Mouse (Mus musculus): ENCODE results near the gene Gramd1c. TPM values are rescaled to one million over a fixed set of nuclear protein-coding genes. Genes with fewer than 3 reads are reported as not detected.

The Gramd1c gene
- total and polyA plus RNA-seq, 3 experiments, result 1.5 to 3.9 (median 3.5) TPM

DNA sequence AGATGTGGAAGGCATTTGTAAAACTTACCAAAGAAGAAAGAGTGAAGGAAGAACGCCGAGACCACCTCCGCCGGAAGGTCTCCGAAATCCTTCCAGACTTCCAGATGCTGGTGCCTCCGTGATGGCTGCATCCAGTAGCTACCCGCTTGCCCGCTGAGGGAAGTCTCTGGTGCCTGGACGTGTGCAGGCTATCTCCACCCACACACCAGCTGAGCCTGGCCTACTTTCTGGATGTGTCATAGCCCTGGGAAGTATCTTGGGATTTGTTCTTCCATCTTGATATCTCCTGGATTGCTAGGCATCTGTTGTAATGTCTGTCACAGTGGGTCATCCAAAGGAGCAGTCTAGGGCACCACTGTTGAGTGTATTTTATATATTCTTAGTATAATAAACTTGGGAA, 99.9 kb downstream of the Gramd1c start:
- DNase-seq (ENCODE audit: extremely low read depth), result no peak
- no peaks in the 10 kb centered on the region for H3K9me3 ChIP-seq (replicated peaks; ENCODE audit: low read length)
- H3K4me2 ChIP-seq (ENCODE audit: insufficient read depth, low read depth, poor library complexity, severe bottlenecking), result no peak overlapping the region
- H3K9ac ChIP-seq (ENCODE audit: insufficient read depth, low read depth), result no peak overlapping the region
- no peaks in the 10 kb centered on the region for H3K79me2 ChIP-seq (replicated peaks; ENCODE audit: control insufficient read depth, extremely low read depth, insufficient read depth, poor library complexity, severe bottlenecking)
- TF ChIP-seq ZC3H11A (IDR thresholded peaks at IDR 0.05; ENCODE audit: low read depth, low read length) (no peak), KAT2A (IDR thresholded peaks at IDR 0.05; ENCODE audit: insufficient replicate concordance, low read length) (no peak), JUN (IDR thresholded peaks at IDR 0.05; ENCODE audit: insufficient read depth, low read depth, low read length) (no peak), MEF2A (IDR thresholded peaks at IDR 0.05; ENCODE audit: borderline replicate concordance, low read depth, low read length) (no peak), POLR2A (IDR thresholded peaks at IDR 0.05; ENCODE audit: low read depth, low read length) (no peak), ETS1 (conservative IDR thresholded peaks at IDR 0.05; ENCODE audit: low read depth, low read length) (no peak), EP300 (IDR thresholded peaks at IDR 0.05; ENCODE audit: low read length) (no peak), TCF12 (IDR thresholded peaks at IDR 0.05; ENCODE audit: low read depth, low read length) (no peak), USF2 (conservative IDR thresholded peaks at IDR 0.05; ENCODE audit: low read depth, low read length) (no peak), MYC (IDR thresholded peaks at IDR 0.05; ENCODE audit: low read depth, low read length) (no peak), ELF1 (IDR thresholded peaks at IDR 0.05; ENCODE audit: low read depth, low read length) (no peak), CHD2 (IDR thresholded peaks at IDR 0.05; ENCODE audit: low read length) (no peak), RCOR1 (conservative IDR thresholded peaks at IDR 0.05; ENCODE audit: low read depth, low read length) (no peak), GABPA (IDR thresholded peaks at IDR 0.05; ENCODE audit: insufficient replicate concordance, low read depth, low read length) (no peak), CTCF (conservative IDR thresholded peaks at IDR 0.05 in 1 of 2, IDR thresholded peaks at IDR 0.05 in 1 of 2; ENCODE audit: low read depth in 2 of 2, low read length in 2 of 2) (no peak), TBP (conservative IDR thresholded peaks at IDR 0.05; ENCODE audit: low read depth, low read length) (no peak)
- no peak overlapping the region for H3K4me3 ChIP-seq (replicated peaks in 1 of 3; ENCODE audit: low read depth in 2 of 3, low read length in 2 of 3, poor library complexity in 1 of 3)
- H3K4me1 ChIP-seq (ENCODE audit: control insufficient read depth in 1 of 2, insufficient read depth in 2 of 2), result peaks cover 0 to 22% of the 10 kb centered on the region in 2 experiments; a peak in 2 of 4 replicates
- peaks cover 18 to 70% of the 10 kb centered on the region in 2 experiments for H3K36me3 ChIP-seq (replicated peaks in 1 of 2; ENCODE audit: control insufficient read depth in 1 of 2, insufficient read depth in 1 of 2, low read length in 1 of 2)
- in situ Hi-C loops (cut with MboI; ENCODE audit: low pct_ligation_motif_present, low pct_unique_long_range_greater_than_20kb, low sequenced_read_pairs), result no loop called here
- H3K27me3 ChIP-seq (replicated peaks), result no peaks in the 10 kb centered on the region
- dilution Hi-C loops (cut with MboI; ENCODE audit: extremely low pct_ligation_motif_present, extremely low pct_unique_long_range_greater_than_20kb, low sequenced_read_pairs), result no loop called here
- H3K27ac ChIP-seq (ENCODE audit: insufficient read depth, low read depth), result no peak overlapping the region

DNA sequence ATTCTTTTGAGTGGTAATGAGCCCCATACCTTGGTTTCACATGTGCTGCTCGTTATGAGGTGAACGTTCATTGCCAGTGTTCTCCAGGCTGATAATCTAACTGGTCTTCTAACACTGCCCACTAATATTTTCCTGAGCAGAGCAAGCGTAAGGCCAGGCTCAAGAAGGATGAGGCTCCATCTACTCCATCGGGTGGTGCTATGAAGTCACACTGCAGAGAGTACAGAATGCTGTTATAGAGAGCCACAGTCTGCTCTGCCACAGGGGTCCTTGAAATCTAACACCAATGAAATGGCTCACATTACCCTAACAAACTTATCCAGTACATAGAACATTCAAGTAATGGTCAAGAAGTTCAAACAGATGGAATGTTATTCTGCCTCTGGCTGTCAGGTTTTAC, 105.1 kb downstream of the Gramd1c start:
- Histone ChIP-seq H3K36me3 (replicated peaks in 1 of 2; ENCODE audit: control insufficient read depth in 1 of 2, insufficient read depth in 1 of 2, low read length in 1 of 2) (peaks cover 27 to 79% of the 10 kb centered on the region in 2 experiments), H3K9me3 (replicated peaks; ENCODE audit: low read length) (no peaks in the 10 kb centered on the region), H3K9ac (ENCODE audit: insufficient read depth, low read depth) (no peak overlapping the region), H3K4me1 (ENCODE audit: control insufficient read depth in 1 of 2, insufficient read depth in 2 of 2) (peaks cover 0 to 16% of the 10 kb centered on the region in 2 experiments; a peak in 2 of 4 replicates), H3K79me2 (replicated peaks; ENCODE audit: control insufficient read depth, extremely low read depth, insufficient read depth, poor library complexity, severe bottlenecking) (no peaks in the 10 kb centered on the region), H3K4me3 (replicated peaks in 1 of 3; ENCODE audit: low read depth in 2 of 3, low read length in 2 of 3, poor library complexity in 1 of 3) (no peak overlapping the region), H3K27me3 (replicated peaks) (no peaks in the 10 kb centered on the region), H3K27ac (ENCODE audit: insufficient read depth, low read depth) (no peak overlapping the region), H3K4me2 (ENCODE audit: insufficient read depth, low read depth, poor library complexity, severe bottlenecking) (no peak overlapping the region)
- in situ Hi-C loops (cut with MboI; ENCODE audit: low pct_ligation_motif_present, low pct_unique_long_range_greater_than_20kb, low sequenced_read_pairs) (no loop called here), dilution Hi-C loops (cut with MboI; ENCODE audit: extremely low pct_ligation_motif_present, extremely low pct_unique_long_range_greater_than_20kb, low sequenced_read_pairs) (no loop called here)
- no peak for TF ChIP-seq MAZ (IDR thresholded peaks at IDR 0.05; ENCODE audit: low read depth, low read length)
- no peak for TF ChIP-seq IRF4 (IDR thresholded peaks at IDR 0.05; ENCODE audit: low read depth, low read length)
- no peak for TF ChIP-seq MXI1 (IDR thresholded peaks at IDR 0.05; ENCODE audit: low read depth, low read length)
- no peak for TF ChIP-seq POLR2A (IDR thresholded peaks at IDR 0.05; ENCODE audit: low read depth, low read length)
- no peak for TF ChIP-seq GABPA (IDR thresholded peaks at IDR 0.05; ENCODE audit: insufficient replicate concordance, low read depth, low read length)
- TF ChIP-seq USF2 (conservative IDR thresholded peaks at IDR 0.05; ENCODE audit: low read depth, low read length), result no peak
- no peak for TF ChIP-seq ZKSCAN1 (IDR thresholded peaks at IDR 0.05; ENCODE audit: borderline replicate concordance, low read depth, low read length)
- no peak for TF ChIP-seq KAT2A (IDR thresholded peaks at IDR 0.05; ENCODE audit: insufficient replicate concordance, low read length)
- TF ChIP-seq MAFK (IDR thresholded peaks at IDR 0.05; ENCODE audit: insufficient replicate concordance, low read length), result no peak
- TF ChIP-seq ELF1 (IDR thresholded peaks at IDR 0.05; ENCODE audit: low read depth, low read length), result no peak
- DNase-seq (ENCODE audit: extremely low read depth), result no peak

Data from CH12.LX (cell line).